Mouse (Mus musculus): Measurements from ENCODE around the gene Wapl.

Gene Wapl

GRCm38 (mm10) chr14:34772132-34772531, 98.4 kb downstream of the Wapl start:
- DNase-seq (ENCODE audit: low read depth, low spot score) = no peak

- peak; percentile 86 for DNase-seq (ENCODE audit: low read depth, low spot score)
These were observed 100.0 kb downstream of the Wapl start for GRCm38 (mm10) chr14:34773681-34774080.

GRCm38 (mm10) chr14:34774231-34774630, 100.5 kb downstream of the Wapl start:
- peak; percentile 82 for DNase-seq (ENCODE audit: low read depth, low spot score)

- peak; percentile 44 for DNase-seq (ENCODE audit: low read depth, low spot score)
These were observed 103.1 kb downstream of the Wapl start for GRCm38 (mm10) chr14:34776719-34777385.

- peak; percentile 86 for DNase-seq (ENCODE audit: low read depth, low spot score)
These were observed 104.1 kb downstream of the Wapl start for GRCm38 (mm10) chr14:34777810-34778209.

GRCm38 (mm10) chr14:34778760-34779159, 105.0 kb downstream of the Wapl start:
- no peak for DNase-seq (ENCODE audit: low read depth, low spot score)

GRCm38 (mm10) chr14:34793406-34794037, 119.8 kb downstream of the Wapl start:
- DNase-seq (ENCODE audit: low read depth, low spot score) = no peak

All from ZHBTc4 (cell line).